Mouse (Mus musculus) heart, embryonic 15.5 days (tissue): ENCODE measurements around the gene Gcm2. TPM values are rescaled to one million over a fixed set of nuclear protein-coding genes. Genes with fewer than 3 reads are reported as not detected.

Experiments
- ATAC-seq: fragments of 200-750 bp; cut with Nextera tagmentation; replicated peaks from 2 replicates; pipeline ENCODE4 v1.8.0; 2017; ENCODE audit warnings: low read depth, moderate TSS enrichment; ENCODE audit not compliant: insufficient number of reproducible peaks, insufficient read depth, low FRiP score
- H3K27ac ChIP-seq: fragments of 300-500 bp; sonication (generic); 2 replicates; pipeline ENCODE4 v1.5.1; 2015; ENCODE audit warnings: mild to moderate bottlenecking, inconsistent platforms
- H3K27me3 ChIP-seq: fragments of 300-500 bp; sonication (generic); 2 replicates; pipeline ENCODE4 v1.6.1; 2015; ENCODE audit warnings: inconsistent platforms
- H3K36me3 ChIP-seq: fragments of 300-500 bp; sonication (generic); 2 replicates; pipeline ENCODE4 v1.6.1; 2015; ENCODE audit warnings: mild to moderate bottlenecking, inconsistent platforms
- H3K4me1 ChIP-seq: fragments of 300-500 bp; sonication (generic); replicated peaks from 2 replicates; pipeline ENCODE4 v1.6.1; 2015; ENCODE audit warnings: inconsistent platforms
- H3K4me2 ChIP-seq: fragments of 300-500 bp; sonication (generic); 2 replicates; pipeline ENCODE4 v1.6.1; 2015; ENCODE audit warnings: inconsistent platforms, mild to moderate bottlenecking, moderate library complexity
- H3K4me3 ChIP-seq: fragments of 300-500 bp; sonication (generic); 2 replicates; pipeline ENCODE4 v1.5.1; 2015; ENCODE audit warnings: mild to moderate bottlenecking, inconsistent platforms
- H3K9ac ChIP-seq: fragments of 300-500 bp; sonication (generic); 2 replicates; pipeline ENCODE4 v1.6.1; 2015; ENCODE audit warnings: mild to moderate bottlenecking, inconsistent platforms
- H3K9me3 ChIP-seq: fragments of 300-500 bp; sonication (generic); replicated peaks from 2 replicates; pipeline ENCODE4 v1.6.1; 2016; ENCODE audit warnings: inconsistent platforms
- whole genome bisulfite sequencing: fragments of 180-500 bp; shearing (Covaris S2); methylation state at CpG from one replicate; pipeline ENCODE4 v1.1.7; 2015; ENCODE audit warnings: mixed read lengths; 5-methylcytosine and 5-hydroxymethylcytosine counted together
- polyA plus RNA-seq: library from polyadenylated mRNA; unstranded; fragments of >200 nt; fragmentation: Nextera tagmentation; extraction: Ambion mirVana; gene quantifications from 2 replicates; pipeline ENCODE4 v1.2.1, GENCODE M21; 2015

Gcm2 gene
- polyA plus RNA-seq, 1 experiment from 2014 or later: not detected

DNA sequence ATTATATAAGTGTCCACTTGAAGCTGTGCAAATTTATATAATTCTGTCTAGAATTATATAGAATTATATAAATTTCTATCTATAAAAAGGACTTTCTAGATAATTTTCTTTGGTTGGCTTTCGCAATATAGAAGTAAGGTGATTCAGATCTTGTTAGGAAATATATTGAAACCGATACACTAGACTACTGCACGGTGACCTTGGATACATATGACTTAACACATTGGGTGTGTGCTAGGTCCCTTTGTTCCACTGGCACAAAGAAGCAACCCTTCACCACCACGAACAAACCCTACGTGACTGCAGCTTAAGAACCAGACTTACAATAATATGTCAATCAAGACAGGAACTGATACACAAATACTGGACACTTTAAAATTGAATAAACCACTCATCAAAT, 31.0 kb downstream of the Gcm2 start:
- Histone ChIP-seq H3K9me3 (no peaks in the 10 kb centered on the region), H3K27me3 (peaks cover 26% of the 10 kb centered on the region), H3K36me3 (no peaks in the 10 kb centered on the region), H3K27ac (no peak overlapping the region), H3K4me3 (no peak overlapping the region), H3K9ac (no peak overlapping the region), H3K4me2 (peak overlapping the region; percentile 86; the same call in 1 of the 2 replicates), H3K4me1 (peaks cover 6% of the 10 kb centered on the region)
- ATAC-seq: no peak
- WGBS: 60% methylated on average over 5 of the region's 5 CpGs

- no peak within 1 kb of the TSS for H3K9ac ChIP-seq
- no peaks in the 10 kb centered on the region for H3K36me3 ChIP-seq
- H3K27me3 ChIP-seq: peaks cover 24% of the 10 kb centered on the region
- H3K9me3 ChIP-seq: no peaks in the 10 kb centered on the region
- H3K27ac ChIP-seq: no peak within 1 kb of the TSS
- H3K4me2 ChIP-seq: peak within 1 kb of the TSS; percentile 86
- peak within 1 kb of the TSS; percentile 51 for H3K4me3 ChIP-seq
- peaks cover 6% of the 10 kb centered on the region for H3K4me1 ChIP-seq
- under 1% methylated on average over 40 of the region's 40 CpGs for WGBS
- peak; percentile 78; the same call in 1 of the 2 replicates for ATAC-seq
These were observed 31.4 kb downstream of the Gcm2 start, which contains the start of gene Mak for GRCm38 (mm10) chr13:41079421-41079780. Gene Mak, minus strand, starts transcription at chr13:41079706.

DNA sequence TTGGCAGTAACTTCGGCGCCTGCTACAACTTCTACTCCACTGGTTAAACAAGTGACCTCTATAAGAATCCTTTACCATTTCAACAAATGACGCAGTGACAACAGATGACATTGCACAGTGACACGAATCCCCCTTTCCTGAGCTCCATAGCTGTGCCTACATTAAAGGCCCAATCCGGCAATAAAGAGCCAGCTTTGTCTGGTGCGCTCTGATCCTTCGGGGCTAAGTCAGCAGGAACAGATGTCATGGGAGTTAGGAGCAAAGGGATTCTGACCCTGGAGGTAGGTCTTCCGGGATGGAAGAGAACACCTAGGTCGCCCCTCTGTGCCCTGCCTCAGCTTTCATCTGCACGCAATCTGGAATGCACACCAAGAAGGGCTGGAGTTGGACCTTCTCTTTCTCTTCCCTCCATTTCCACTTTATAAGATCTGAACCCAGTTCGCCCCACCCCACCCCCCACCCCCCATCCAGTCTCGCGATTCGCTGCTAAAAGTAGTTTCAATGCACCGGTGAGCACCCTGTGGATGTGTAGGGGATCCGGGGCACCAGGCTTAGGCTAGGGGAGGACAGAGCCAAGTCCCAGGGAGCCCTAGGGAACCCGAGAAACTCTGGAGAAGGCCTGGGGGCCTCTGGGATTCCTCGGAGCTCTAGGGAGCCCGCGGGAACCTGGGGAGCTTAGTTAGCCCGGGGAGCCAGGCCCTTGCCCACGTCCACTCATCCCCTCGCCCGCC, 32.0 kb downstream of the Gcm2 start:
- H3K4me2 ChIP-seq: peak overlapping the region; percentile 86
- peaks cover 6% of the 10 kb centered on the region for H3K4me1 ChIP-seq
- H3K27me3 ChIP-seq: peaks cover 23% of the 10 kb centered on the region
- no peaks in the 10 kb centered on the region for H3K36me3 ChIP-seq
- peak overlapping the region; percentile 51 for H3K4me3 ChIP-seq
- H3K27ac ChIP-seq: no peak overlapping the region
- no peaks in the 10 kb centered on the region for H3K9me3 ChIP-seq
- no peak overlapping the region for H3K9ac ChIP-seq
- ATAC-seq: no peak
- 12% methylated on average over 24 of the region's 24 CpGs for WGBS

DNA sequence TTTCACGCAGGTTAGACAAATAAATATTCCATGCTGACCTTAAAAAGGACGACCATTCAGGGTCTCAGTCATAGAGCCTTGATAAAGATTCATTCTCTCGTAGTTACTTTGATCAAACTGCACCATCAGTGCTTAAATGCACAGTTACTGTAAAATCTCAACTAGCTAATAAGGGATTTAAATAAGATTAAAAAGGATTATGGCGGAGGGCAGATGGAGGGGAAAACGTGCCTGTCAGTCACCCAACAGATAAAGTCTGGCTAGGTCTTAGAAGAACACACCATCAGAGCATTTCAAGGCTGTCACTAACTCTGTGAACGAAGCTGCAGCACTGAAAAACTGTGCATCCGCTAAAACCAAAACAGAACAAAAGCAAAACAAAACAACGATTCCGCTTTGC, 32.9 kb downstream of the Gcm2 start:
- no peak overlapping the region for H3K4me3 ChIP-seq
- no peak overlapping the region for H3K27ac ChIP-seq
- peaks cover 23% of the 10 kb centered on the region for H3K27me3 ChIP-seq
- H3K9ac ChIP-seq: no peak overlapping the region
- H3K4me2 ChIP-seq: no peak overlapping the region
- no peaks in the 10 kb centered on the region for H3K36me3 ChIP-seq
- H3K9me3 ChIP-seq: no peaks in the 10 kb centered on the region
- peaks cover 6% of the 10 kb centered on the region for H3K4me1 ChIP-seq
- 59% methylated on average over 9 of the region's 9 CpGs for WGBS
- ATAC-seq: no peak

GRCm38 (mm10) chr13:41073819-41074218, 37.0 kb downstream of the Gcm2 start:
- 80% methylated on average over 5 of the region's 5 CpGs for WGBS
- Histone ChIP-seq H3K4me1 (no peaks in the 10 kb centered on the region), H3K9ac (no peak overlapping the region), H3K36me3 (no peaks in the 10 kb centered on the region), H3K4me2 (no peak overlapping the region), H3K9me3 (no peaks in the 10 kb centered on the region), H3K27ac (no peak overlapping the region), H3K4me3 (no peak overlapping the region), H3K27me3 (peaks cover 8% of the 10 kb centered on the region)
- ATAC-seq: no peak

- Histone ChIP-seq H3K27me3 (no peaks in the 10 kb centered on the region), H3K9ac (no peak overlapping the region), H3K36me3 (no peaks in the 10 kb centered on the region), H3K4me3 (no peak overlapping the region), H3K27ac (no peak overlapping the region), H3K9me3 (no peaks in the 10 kb centered on the region), H3K4me2 (no peak overlapping the region), H3K4me1 (no peaks in the 10 kb centered on the region)
- no peak for ATAC-seq
- 83% methylated on average over 11 of the region's 11 CpGs for WGBS
These were observed 39.2 kb downstream of the Gcm2 start for GRCm38 (mm10) chr13:41071617-41072016.

DNA sequence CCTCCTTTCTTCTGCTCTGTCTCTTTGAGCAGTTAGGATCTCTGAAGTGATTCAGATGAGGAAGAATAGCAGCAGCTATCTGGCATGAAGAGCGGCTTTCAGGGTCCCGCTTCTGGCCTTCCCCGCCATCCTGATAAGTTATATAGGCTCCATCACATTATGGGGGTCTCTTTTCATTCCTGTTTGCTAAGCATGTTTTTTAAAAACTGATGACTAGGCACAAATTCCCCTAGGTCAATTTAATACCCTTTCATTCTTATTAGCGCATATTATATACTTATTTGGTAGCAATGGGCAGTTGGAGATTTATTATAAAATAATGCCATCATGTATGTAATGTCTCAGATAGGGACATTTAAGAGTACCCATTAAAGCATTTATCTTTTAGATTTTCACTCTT, 43.2 kb downstream of the Gcm2 start:
- H3K27ac ChIP-seq: no peak overlapping the region
- no peak overlapping the region for H3K4me3 ChIP-seq
- no peak overlapping the region for H3K9ac ChIP-seq
- no peak overlapping the region for H3K4me2 ChIP-seq
- no peaks in the 10 kb centered on the region for H3K36me3 ChIP-seq
- WGBS: 88% methylated on average over 4 of the region's 4 CpGs
- no peaks in the 10 kb centered on the region for H3K4me1 ChIP-seq
- no peak for ATAC-seq
- no peaks in the 10 kb centered on the region for H3K27me3 ChIP-seq
- H3K9me3 ChIP-seq: no peaks in the 10 kb centered on the region

DNA sequence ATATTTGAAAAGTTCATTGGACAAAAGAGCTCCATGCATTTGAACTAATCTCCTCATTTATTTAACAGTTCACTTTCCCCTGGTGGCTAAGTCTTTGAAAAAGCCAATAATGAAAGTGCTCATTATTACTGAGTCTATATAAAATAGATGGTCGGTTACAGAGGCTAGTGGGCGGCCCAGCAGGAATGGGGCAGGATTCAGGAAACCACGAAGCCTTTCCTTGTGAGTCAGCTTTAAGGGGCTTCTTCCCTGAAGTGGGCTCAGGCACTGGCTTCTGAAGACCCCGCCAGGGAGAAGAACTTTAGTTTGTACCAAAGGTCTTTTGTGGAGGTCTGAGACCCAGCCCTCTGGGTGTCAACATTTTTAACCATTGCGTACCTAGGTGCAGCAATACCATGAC, 58.9 kb downstream of the Gcm2 start:
- Histone ChIP-seq H3K9ac (no peak overlapping the region), H3K4me2 (no peak overlapping the region), H3K27me3 (no peaks in the 10 kb centered on the region), H3K4me1 (no peaks in the 10 kb centered on the region), H3K27ac (no peak overlapping the region), H3K4me3 (no peak overlapping the region), H3K9me3 (no peaks in the 10 kb centered on the region), H3K36me3 (no peaks in the 10 kb centered on the region)
- ATAC-seq: no peak
- 72% methylated on average over 5 of the region's 5 CpGs for whole genome bisulfite sequencing

Other genes with a start within 250 kb of the Gcm2 start
- gene Pak1ip1, start 110.0 kb downstream of the Gcm2 start, polyA plus RNA-seq: 47.5 and 49.6 TPM in 2 replicates
- gene Tmem14c, start 94.7 kb downstream of the Gcm2 start, polyA plus RNA-seq: 206 TPM in 2 replicates
- 0.04 and 0.22 TPM in 2 replicates for gene Mak, start 31.3 kb downstream of the Gcm2 start, polyA plus RNA-seq
- gene Sycp2l, start 3.3 kb upstream of the Gcm2 start, polyA plus RNA-seq: not detected in 2 replicates
- 0.59 and 1.3 TPM in 2 replicates for gene Elovl2, start 109.4 kb upstream of the Gcm2 start, polyA plus RNA-seq
- 9.6 and 10.8 TPM in 2 replicates for gene Smim13, start 138.8 kb upstream of the Gcm2 start, polyA plus RNA-seq
- gene Gm17364, start 162.9 kb upstream of the Gcm2 start, polyA plus RNA-seq: not detected in 2 replicates